Mouse (Mus musculus) retina, postnatal 7 days (tissue): Measurements from ENCODE around the gene Sema6d.

Experiments used
- DNase-seq: peaks from one replicate; pipeline ENCODE4 v3.0.0-alpha.2; 2012; ENCODE audit warnings: low read depth, low spot score

Gene Sema6d

GRCm38 (mm10) chr2:124612276-124612675 lies 522.5 kb downstream of the Sema6d start:
- DNase-seq, result no peak

GRCm38 (mm10) chr2:124612727-124613510 lies 523.1 kb downstream of the Sema6d start:
- no peak for DNase-seq

GRCm38 (mm10) chr2:124613671-124614210 lies 524.0 kb downstream of the Sema6d start:
- DNase-seq, result no peak

- DNase-seq, result no peak
These were observed 527.0 kb downstream of the Sema6d start for GRCm38 (mm10) chr2:124616746-124617145.

- no peak for DNase-seq
These were observed 527.7 kb downstream of the Sema6d start for GRCm38 (mm10) chr2:124617440-124617839.

- no peak for DNase-seq
These were observed 528.3 kb downstream of the Sema6d start for GRCm38 (mm10) chr2:124618091-124618490.

- DNase-seq, result no peak
These were observed 528.9 kb downstream of the Sema6d start for GRCm38 (mm10) chr2:124618526-124619219.

GRCm38 (mm10) chr2:124620470-124620869 lies 530.7 kb downstream of the Sema6d start:
- DNase-seq, result no peak

GRCm38 (mm10) chr2:124621972-124622621 lies 532.3 kb downstream of the Sema6d start:
- DNase-seq, result no peak

- DNase-seq, result no peak
These were observed 534.6 kb downstream of the Sema6d start for GRCm38 (mm10) chr2:124624247-124624929.

- no peak for DNase-seq
These were observed 536.7 kb downstream of the Sema6d start for GRCm38 (mm10) chr2:124626425-124626824.

GRCm38 (mm10) chr2:124627664-124628063 lies 537.9 kb downstream of the Sema6d start:
- DNase-seq, result no peak

GRCm38 (mm10) chr2:124628701-124629100 lies 538.9 kb downstream of the Sema6d start:
- no peak for DNase-seq

- no peak for DNase-seq
These were observed 544.7 kb downstream of the Sema6d start for GRCm38 (mm10) chr2:124634400-124634998.

GRCm38 (mm10) chr2:124635271-124635865 lies 545.6 kb downstream of the Sema6d start:
- no peak for DNase-seq

GRCm38 (mm10) chr2:124637080-124637479 lies 547.3 kb downstream of the Sema6d start:
- no peak for DNase-seq

GRCm38 (mm10) chr2:124639221-124639963 lies 549.6 kb downstream of the Sema6d start:
- no peak for DNase-seq

- no peak for DNase-seq
These were observed 550.9 kb downstream of the Sema6d start for GRCm38 (mm10) chr2:124640500-124641193.

GRCm38 (mm10) chr2:124641194-124641558 lies 551.4 kb downstream of the Sema6d start:
- DNase-seq, result no peak

GRCm38 (mm10) chr2:124642131-124642530 lies 552.4 kb downstream of the Sema6d start:
- DNase-seq, result no peak
